Mouse (Mus musculus): ENCODE results near the gene Ttc3.

GRCm38 (mm10) chr16:94383277-94383676, 12.9 kb downstream of the Ttc3 start:
- TF ChIP-seq CTCF (IDR thresholded peaks at IDR 0.05; ENCODE audit: low read depth) (no peak), EP300 (optimal IDR thresholded peaks at IDR 0.05) (no peak)
